Mouse (Mus musculus): ENCODE results near the gene Aqp1.
A peak's percentile ranks its signal among the peaks of the same experiment; 100 is the strongest.

The Aqp1 gene

DNA sequence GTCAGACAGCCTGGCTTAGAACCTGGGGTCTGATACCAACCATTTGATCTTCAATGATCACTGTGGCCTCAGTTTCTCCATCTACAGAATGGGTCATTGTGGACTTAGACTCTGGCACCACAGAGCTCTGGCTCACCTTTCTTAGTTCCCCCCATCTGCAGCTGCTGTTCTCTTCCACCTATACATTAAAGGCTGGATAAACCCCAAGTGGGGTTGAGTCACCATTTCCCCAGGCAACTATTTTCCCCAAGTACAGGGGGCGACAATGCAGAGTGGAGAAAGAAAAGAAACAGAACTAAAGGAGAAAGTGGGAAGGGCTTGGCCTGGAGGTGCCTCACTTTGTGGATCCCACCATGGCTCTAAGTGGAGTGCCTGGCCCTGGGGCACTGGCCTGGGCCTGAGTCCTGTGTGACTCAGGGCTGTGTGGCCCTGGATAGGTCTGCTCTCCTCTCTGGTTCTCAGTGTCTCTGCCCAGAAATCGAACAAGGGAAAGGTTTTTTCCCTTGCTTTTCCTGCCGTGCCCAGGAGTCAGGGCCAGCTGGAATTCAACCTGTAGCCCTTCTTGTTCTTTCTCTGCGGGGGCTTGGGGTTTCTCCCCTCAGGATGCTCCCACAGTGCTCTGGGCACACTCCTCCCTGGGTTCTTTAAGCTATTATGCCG is 20.9 kb downstream of the Aqp1 start:
- DNase-seq (ENCODE audit: low read depth, low spot score), result no peak

DNA sequence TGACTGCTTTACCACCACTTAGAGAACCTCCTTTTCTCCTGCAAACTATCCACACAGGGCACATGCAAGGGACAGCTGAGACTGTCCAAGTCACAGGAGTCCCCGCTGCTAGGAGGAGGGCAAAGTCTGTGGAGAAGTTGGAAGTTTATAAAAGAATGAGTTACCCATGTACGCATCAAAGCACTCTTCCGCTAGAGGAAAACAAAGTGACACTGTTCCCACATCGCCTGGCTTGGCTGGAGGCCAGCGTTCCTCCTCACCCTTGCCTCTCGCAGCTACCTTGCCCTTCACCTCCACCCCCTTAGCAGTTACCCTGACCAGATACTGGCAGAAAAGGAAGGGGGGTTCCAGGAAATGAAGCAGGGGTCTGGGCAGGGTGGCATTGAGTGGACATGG is 21.4 kb downstream of the Aqp1 start:
- DNase-seq (ENCODE audit: low read depth, low spot score), result no peak

DNA sequence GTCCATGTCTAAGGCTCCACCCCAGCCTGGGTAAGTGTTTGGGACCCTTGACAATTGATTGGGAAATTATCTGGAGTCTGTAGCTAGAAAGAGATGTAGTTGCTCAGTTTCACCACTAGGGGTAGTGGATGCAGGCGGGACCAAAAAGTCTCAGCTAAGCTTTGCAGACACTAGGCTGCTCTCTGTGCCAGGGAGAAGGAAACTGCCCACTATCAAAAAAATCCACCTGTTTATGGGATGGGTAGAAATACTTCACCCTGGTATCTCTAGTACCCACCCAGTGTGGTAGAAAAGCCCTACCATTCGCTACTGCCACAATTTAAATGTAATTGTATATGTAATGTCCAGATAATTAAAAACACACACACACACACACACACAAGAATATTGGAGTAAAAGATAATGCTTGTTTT is 22.5 kb downstream of the Aqp1 start:
- DNase-seq (ENCODE audit: low read depth, low spot score), result peak; percentile 69

DNA sequence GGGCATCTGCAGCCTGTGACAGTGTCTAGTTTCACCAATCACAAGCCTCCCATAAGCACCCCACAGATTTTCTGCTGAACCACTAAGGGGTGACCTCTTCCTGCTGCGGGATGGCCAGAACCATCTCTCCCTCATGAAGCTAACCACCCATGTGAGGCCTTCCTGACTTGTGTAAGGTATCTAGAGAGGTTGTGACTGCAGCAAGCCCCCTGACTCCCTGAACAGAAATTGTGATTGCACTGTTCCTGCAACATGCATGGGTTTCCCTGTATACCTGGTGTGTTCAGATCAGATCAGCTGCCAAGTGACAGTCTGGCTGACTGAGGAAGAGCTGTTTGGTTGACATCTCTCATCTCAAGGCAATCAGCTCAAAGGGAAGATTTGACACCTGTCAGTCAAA is 26.4 kb downstream of the Aqp1 start:
- DNase-seq (ENCODE audit: low read depth, low spot score), result no peak

DNA sequence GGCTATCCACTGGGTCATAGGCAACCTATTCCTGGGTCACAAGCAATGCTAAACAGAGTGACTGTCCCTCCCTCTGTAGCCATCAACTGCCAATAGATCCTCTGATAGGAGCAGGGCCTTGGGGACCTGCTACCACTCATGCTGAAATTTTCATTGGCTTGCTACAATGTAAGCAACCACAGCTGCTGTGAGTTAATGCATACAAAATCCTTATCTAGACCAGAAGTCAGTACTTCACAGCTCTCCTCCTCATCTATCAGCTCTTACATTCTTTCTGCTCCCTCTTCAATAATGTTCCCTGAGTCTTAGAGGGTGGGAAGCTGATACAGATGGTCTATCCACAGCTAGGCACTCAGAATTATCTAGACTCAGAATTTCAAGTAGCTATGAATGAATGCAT is 30.9 kb downstream of the Aqp1 start:
- no peak for DNase-seq (ENCODE audit: low read depth, low spot score)

DNA sequence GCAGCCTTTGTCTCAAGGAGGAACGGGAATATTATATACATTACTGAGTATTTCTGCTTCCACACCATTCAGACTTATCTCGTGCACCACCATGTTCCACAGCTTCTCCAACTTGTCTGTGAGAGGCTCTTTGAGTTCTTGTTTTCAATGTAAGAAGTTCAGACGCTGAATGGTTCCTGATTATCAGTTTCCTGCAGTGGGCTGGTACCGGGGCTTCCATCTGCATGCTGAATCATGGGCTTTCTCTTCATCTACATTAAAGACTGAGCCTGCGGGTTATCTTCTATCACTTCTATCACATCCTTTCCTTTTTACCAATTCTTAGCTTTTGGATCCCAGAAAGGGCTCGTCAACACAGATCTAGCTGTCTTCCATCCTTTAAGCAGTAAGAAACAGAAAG is 34.6 kb downstream of the Aqp1 start:
- no peak for DNase-seq (ENCODE audit: low read depth, low spot score)

DNA sequence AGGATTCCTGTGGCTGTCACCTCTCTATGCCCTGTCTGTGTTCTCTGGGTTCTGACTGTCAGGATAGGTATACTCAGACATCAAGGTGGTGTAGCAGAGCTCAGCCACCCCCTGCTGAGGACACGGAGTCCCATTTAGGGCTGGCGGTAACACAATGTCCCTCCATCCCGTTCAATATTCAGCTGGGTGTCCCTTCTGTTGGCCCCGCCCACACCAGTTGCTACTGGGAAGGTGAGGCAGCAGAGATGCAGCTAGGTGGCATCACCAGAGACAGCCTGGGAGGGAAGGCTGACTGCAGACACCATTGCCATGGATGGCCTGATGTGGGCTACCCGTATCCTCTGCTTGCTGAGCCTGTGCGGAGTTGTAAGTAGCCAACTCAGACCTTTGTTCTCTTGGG is 39.8 kb downstream of the Aqp1 start, which contains the start of gene Ghrhr:
Gene Ghrhr (plus strand): TSS at position 220 of the 400 bp plus-strand sequence.
- no peak for DNase-seq (ENCODE audit: low read depth, low spot score)

DNA sequence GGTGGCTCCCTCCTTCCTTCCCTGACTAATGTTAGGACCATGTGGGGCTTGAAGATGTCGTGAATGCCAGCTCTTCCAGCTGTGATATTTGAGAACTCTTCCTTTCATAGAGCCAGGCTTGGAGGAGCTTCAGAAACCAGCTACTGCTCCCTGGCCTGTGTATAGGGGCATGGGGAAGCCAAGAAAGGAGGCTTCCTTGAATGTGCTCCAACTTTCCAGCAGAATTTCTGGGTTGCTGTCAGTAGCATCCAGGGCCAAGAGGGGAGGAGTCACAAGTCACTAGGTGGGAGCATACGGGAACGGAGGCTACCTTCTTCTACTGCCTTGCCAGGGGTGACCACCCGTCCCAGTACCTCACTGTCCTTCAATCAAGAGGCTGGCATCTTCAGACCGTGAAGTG is 40.3 kb downstream of the Aqp1 start:
- no peak for DNase-seq (ENCODE audit: low read depth, low spot score)

DNA sequence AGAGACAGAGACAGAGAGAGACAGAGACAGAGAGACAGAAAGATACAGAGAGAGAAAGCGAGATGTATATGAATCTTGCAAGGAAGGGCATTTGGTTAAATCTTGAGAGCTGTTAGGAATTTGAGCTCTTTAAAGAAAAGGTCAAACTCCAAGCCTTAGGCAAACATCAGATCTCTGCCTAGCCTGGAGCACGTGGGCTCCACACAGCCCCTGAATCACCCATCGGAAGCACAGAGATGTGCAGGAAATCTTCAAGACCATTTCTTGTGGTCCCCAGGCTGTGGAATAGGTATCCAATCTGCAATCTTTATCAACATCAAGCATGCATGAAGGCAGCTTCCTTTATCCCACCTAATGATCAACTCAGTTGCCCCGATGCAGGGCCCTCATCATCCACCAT is 41.2 kb downstream of the Aqp1 start:
- no peak for DNase-seq (ENCODE audit: low read depth, low spot score)

DNA sequence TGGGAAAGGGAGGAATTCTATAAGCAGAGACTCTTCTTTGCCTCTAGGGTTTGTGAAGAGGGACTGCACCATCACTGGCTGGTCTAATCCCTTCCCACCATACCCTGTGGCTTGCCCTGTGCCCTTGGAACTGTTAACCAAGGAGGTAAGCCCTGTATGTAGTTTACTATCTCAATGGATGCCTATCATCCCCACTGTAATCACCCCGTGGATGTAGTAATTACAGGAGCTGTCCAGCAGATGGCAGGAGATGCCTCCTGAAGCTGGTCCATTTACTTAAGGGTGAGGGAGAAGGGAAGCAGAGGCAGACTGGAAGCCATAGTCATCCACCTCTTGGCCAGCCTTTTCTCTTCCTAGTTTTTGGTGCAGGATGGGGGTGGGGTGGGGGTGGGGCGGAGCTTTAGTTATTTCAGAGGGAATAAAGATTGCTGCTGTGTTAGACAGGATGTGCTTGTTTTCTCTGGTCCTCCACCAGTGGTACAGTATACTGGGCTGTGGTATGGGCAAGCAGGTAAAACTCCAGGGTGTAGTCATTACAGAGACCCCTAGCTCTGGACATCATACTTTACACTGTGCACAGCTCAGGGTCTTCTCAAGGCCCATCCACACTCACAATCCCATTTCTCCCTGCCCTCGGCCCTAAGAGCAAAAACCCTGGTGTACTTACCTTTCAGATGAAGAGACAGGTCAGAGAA is 43.6 kb downstream of the Aqp1 start:
- peak; percentile 78 for DNase-seq (ENCODE audit: low read depth, low spot score)

DNA sequence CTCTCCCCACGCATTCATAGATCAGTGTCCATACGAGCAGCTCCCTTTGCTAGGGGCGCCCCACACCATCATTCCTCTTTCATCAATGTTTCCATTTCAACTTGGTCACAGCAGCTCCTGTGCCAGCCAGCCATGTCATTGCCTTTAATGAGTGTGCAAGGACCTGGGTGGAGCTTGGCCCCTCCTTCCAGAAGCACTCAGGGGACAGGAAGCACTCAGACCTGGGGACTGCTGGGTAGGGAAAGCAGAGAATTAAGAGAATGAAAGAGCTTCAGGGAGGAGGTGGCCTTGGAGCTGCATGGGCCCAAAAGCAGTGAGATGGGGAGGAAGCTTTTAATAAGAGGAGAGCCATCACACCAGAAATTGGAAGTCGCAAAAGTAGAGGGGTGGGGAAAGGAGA is 45.7 kb downstream of the Aqp1 start:
- DNase-seq (ENCODE audit: low read depth, low spot score), result no peak

DNA sequence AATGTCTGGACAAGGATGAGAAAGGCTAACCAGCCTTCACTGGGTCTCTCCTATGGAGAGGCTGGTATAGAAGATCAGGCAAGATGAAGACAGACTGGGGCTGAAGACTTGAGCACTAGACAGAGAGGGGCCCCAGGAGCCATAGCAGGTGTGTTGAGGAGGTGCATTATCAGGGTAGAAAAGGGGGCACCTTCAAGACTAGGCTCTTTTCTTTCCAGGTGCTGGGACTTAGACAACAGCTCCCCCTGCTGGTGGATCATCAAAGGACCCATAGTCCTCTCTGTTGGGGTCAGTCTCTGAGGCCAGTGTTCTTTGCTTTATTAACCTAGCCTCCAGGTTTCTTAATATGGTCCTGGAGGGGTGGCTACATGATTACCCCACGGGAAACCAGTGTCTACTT is 47.7 kb downstream of the Aqp1 start:
- peak; percentile 52 for DNase-seq (ENCODE audit: low read depth, low spot score)

DNA sequence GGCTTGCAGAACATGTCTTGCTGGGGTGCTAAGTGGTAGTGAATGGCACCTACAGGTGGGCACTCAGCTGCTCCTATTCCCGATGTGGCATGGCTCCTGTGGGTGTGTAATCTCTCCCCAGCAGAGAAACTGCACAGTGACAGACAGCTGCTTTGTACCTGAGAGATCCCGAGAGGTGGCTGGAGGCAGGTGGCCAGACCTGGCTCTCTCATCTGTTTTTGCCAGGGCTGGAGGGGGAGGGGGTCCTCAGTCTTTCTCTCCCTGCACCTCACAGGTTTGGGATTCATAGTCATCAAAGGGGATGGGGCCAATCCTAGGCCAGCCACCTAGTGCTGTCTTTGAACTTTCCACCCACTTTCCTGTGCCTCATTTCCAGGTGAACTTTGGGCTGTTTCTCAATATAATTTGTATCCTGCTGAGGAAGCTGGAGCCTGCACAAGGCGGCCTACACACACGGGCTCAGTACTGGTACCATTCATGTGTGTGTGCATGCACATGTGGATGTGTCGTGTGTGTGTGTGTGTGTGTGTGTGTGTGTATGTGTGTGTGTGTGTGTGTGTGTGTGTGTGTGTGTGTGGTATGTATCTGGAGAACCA is 48.2 kb downstream of the Aqp1 start:
- DNase-seq (ENCODE audit: low read depth, low spot score), result no peak

DNA sequence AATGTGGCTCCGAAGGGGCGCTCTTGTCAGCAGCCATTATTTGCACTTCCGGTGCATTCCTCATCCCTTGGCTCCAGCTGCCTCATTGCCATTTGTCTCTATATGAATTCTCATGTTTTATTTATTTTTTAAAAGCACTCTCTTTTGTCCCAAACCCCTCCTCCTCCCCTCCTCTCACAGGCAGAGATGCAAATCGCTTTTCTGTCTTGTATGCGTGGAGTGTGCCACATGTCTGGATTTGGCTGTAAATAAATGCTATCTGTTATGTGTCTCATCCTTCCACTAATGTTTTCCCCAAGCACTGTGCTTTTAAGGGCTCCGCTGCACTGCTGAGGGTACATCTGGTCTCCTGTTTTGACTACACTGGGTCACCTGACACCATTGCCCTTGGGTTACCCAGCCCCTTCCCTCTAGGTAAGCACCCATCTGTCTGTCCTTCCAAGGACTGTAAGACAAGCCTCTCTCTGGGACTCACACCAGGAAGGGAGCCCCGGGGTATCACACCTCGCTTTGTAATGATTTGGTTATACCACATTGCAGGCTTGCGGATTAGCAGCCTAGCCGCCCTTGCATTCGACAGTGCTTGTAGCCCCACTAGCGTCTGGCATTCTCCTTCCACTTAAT is 52.4 kb downstream of the Aqp1 start:
- peak; percentile 37 for DNase-seq (ENCODE audit: low read depth, low spot score)

DNA sequence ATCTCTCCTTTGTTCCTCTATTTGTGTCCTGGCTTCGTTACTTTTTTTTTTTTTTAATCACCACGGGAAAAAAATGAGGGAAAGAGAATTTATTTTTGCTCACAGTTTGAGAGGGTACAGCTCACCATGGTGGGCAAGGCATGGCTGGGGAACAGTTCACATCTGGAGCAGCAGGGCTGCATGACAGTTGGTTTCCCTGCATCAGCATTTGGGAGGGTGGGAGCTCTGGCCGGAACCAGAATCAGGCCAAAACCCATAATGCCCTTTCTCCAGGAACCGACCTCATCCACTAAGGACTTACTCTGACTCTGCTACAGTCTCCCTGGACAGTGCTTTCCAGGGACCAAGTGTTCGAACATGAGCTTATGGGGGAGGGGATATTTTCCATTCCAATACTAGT is 53.1 kb downstream of the Aqp1 start:
- DNase-seq (ENCODE audit: low read depth, low spot score), result no peak

DNA sequence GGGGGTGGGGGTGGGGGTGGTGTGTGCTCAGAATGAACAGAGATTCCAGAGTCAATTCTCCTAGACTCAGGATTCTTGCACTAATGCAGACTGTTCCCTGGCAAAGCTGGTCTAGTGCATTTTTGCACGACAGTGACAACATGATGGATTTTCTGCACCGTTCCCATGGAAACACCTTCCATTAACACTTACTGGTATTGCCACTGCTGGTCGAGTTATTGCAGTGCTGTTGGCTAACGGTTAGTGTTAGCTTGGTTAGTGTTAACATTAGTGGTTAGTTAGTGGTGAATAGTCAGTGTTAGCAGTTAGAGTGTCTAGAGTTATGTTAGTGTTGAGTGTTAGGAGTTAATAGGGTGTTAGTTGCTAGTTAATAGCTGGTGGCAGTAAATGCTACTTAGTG is 55.6 kb downstream of the Aqp1 start:
- peak; percentile 79 for DNase-seq (ENCODE audit: low read depth, low spot score)

DNA sequence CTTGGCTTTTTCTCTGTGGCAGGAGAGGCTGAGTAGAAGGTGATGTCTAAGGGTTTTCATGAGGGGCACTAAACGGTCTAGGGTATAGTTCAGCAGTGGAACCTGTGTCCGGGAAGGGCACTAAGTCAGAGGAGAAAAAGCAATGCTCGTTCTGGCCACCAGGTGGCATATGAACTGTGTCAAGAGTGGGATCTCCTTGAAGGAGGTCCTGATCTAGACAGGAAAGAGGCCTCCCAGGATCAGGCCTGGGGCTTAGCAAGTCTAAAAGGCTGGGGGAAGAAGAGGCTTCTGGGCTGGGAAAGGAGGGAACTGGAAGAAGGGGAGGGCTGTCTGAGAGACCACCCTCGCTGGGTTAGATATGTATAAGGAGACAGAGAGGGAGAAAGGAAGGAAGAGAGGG is 56.2 kb downstream of the Aqp1 start:
- DNase-seq (ENCODE audit: low read depth, low spot score), result peak; percentile 82

DNA sequence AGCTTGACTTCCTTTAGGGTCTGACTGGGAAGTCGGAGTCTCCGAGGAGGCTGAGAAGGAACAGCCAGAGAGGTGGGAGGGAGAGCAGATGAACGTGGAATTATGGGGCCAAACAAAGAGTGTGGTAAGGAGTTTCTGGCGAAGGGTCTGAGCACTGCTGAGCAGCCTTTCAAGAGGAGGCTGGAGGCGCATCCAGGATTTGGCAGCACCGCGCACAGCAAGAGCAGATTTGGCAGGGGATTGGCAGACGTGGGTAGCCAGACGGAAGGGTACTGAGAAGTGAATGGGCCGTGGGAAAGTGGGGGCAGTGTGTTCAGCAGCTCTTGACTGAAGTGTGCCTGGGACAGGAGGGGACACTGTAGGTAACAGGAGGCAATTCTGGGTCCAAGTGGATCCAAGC is 58.6 kb downstream of the Aqp1 start:
- DNase-seq (ENCODE audit: low read depth, low spot score), result no peak

DNA sequence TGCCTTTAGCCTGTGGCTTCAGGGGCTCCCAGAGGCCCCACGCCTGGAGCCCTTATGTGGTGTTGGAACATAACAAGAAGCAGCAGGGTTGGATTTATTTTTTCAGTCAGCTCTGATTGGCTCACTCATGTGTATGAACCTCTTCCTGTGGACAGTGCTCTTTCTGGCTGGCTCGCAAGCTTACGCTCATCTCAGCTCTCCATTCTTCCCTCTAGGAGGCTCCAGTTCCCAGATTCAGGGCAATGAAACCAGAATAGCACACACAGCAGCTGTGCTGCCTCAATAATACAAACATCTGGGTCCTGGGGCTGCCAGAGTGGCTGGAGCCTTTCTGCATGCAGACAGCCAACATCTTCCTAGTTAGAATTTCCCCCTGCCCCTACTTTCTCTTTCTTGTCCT is 59.9 kb downstream of the Aqp1 start:
- no peak for DNase-seq (ENCODE audit: low read depth, low spot score)

DNA sequence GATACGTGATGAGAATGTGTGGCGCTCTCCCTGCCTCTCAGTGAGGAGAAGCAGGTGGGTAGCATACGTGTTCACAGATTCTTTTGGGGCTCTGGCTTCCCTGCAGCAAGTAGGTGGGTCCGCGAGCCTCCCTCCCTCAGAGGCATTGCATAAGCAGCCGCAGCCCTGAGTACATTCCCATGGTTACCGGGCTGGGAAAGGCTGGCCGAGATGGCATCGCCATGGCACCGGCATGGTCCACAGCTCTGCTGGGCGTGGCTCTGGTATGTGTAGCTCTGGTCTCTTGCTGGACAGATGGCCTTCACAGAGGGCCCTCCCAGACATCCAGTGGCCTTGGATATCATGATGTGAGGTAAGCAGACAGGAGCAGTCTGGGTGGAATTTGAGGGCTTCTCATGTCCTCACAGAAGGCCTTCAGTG is 60.4 kb downstream of the Aqp1 start:
- DNase-seq (ENCODE audit: low read depth, low spot score), result no peak
